7 mouse cellular contexts compared by ENCODE assay signal in genomic region chr12:69582216-69582612, GRCm38 (mm10). TPM values are rescaled to one million over a fixed set of nuclear protein-coding genes. Genes with fewer than 3 reads are reported as not detected.
A peak's percentile ranks its signal among the peaks of the same experiment; 100 is the strongest.
DNase-seq lines count a peak whose midpoint lies in the region; ATAC-seq and TF ChIP-seq lines count a peak whose summit lies in the region.

No protein-coding gene starts in this region.

- peak overlapping the region; percentile 61 for H3K9ac ChIP-seq in lung, postnatal 0 days (replicated peaks; ENCODE audit: low read depth)
- H3K9ac ChIP-seq in embryonic facial prominence, embryonic 13.5 days = peak overlapping the region; percentile 91
- H3K9ac ChIP-seq in intestine, postnatal 0 days (ENCODE audit: low read depth, low read length) = peak overlapping the region; percentile 74
- peak overlapping the region; percentile 71 for H3K9ac ChIP-seq in stomach, embryonic 14.5 days (replicated peaks; ENCODE audit: low read depth, low read length)

- TF ChIP-seq CTCF in lung, postnatal 0 days (IDR thresholded peaks at IDR 0.05) = no peak
- no peak for TF ChIP-seq CTCF in intestine, postnatal 0 days (IDR thresholded peaks at IDR 0.05; ENCODE audit: low read depth)

- H3K9me3 ChIP-seq in lung, postnatal 0 days (ENCODE audit: low read length) = no peaks in the 10 kb centered on the region
- no peaks in the 10 kb centered on the region for H3K9me3 ChIP-seq in embryonic facial prominence, embryonic 13.5 days
- H3K9me3 ChIP-seq in intestine, postnatal 0 days (ENCODE audit: control insufficient read depth) = no peaks in the 10 kb centered on the region
- no peaks in the 10 kb centered on the region for H3K9me3 ChIP-seq in stomach, embryonic 14.5 days (ENCODE audit: control insufficient read depth, low read depth, low read length)

- WGBS in lung, postnatal 0 days = 16% methylated on average over 9 of the region's 9 CpGs
- 22% methylated on average over 9 of the region's 9 CpGs for WGBS in embryonic facial prominence, embryonic 13.5 days
- WGBS in intestine, postnatal 0 days = 16% methylated on average over 9 of the region's 9 CpGs
- 19% methylated on average over 9 of the region's 9 CpGs for WGBS in stomach, embryonic 14.5 days

- ATAC-seq in lung, postnatal 0 days = no peak
- ATAC-seq in embryonic facial prominence, embryonic 13.5 days (ENCODE audit: insufficient number of reproducible peaks, insufficient read depth, low FRiP score, low TSS enrichment, low read depth) = no peak
- ATAC-seq in intestine, postnatal 0 days = no peak
- no peak for ATAC-seq in stomach, embryonic 14.5 days (ENCODE audit: insufficient number of reproducible peaks, insufficient read depth, low FRiP score, low read depth)

- peak overlapping the region; percentile 88 for H3K4me2 ChIP-seq in lung, postnatal 0 days (replicated peaks; ENCODE audit: low read depth, low read length)
- peak overlapping the region; percentile 63 for H3K4me2 ChIP-seq in embryonic facial prominence, embryonic 13.5 days
- H3K4me2 ChIP-seq in intestine, postnatal 0 days (replicated peaks; ENCODE audit: low read depth) = peak overlapping the region; percentile 96
- H3K4me2 ChIP-seq in stomach, embryonic 14.5 days (replicated peaks; ENCODE audit: low read depth, low read length) = peak overlapping the region; percentile 78

- H3K4me1 ChIP-seq in lung, postnatal 0 days (ENCODE audit: insufficient read depth, low read depth, low read length) = no peaks in the 10 kb centered on the region
- peaks cover 11% of the 10 kb centered on the region for H3K4me1 ChIP-seq in embryonic facial prominence, embryonic 13.5 days
- H3K4me1 ChIP-seq in intestine, postnatal 0 days (replicated peaks; ENCODE audit: control insufficient read depth, insufficient read depth, low read length) = no peaks in the 10 kb centered on the region
- 0 out of 2 replicates have a peak, but pooled peaks cover 4% of the 10 kb centered on the region for H3K4me1 ChIP-seq in stomach, embryonic 14.5 days (ENCODE audit: control insufficient read depth, insufficient read depth, low read length)

- H3K27me3 ChIP-seq in lung, postnatal 0 days (replicated peaks; ENCODE audit: insufficient read depth, low read length) = no peaks in the 10 kb centered on the region
- H3K27me3 ChIP-seq in embryonic facial prominence, embryonic 13.5 days = no peaks in the 10 kb centered on the region
- H3K27me3 ChIP-seq in intestine, postnatal 0 days (replicated peaks; ENCODE audit: control insufficient read depth, insufficient read depth, low read length) = no peaks in the 10 kb centered on the region
- no peaks in the 10 kb centered on the region for H3K27me3 ChIP-seq in stomach, embryonic 14.5 days (ENCODE audit: control insufficient read depth, insufficient read depth, low read length)

- H3K27ac ChIP-seq in lung, postnatal 0 days (ENCODE audit: low read length) = no peak overlapping the region
- peak overlapping the region; percentile 85 for H3K27ac ChIP-seq in embryonic facial prominence, embryonic 13.5 days
- 0 out of 2 replicates have a peak overlapping the region, but pooled peaks have one; percentile 47 for H3K27ac ChIP-seq in intestine, postnatal 0 days (ENCODE audit: low read depth, low read length)
- peak overlapping the region; percentile 77 for H3K27ac ChIP-seq in stomach, embryonic 14.5 days (ENCODE audit: low read length)

- H3K4me3 ChIP-seq in lung, postnatal 0 days (ENCODE audit: low read depth, low read length) = peak overlapping the region; percentile 78
- H3K4me3 ChIP-seq in embryonic facial prominence, embryonic 13.5 days = peak overlapping the region; percentile 84
- H3K4me3 ChIP-seq in intestine, postnatal 0 days (ENCODE audit: low read depth, low read length) = peak overlapping the region; percentile 76
- H3K4me3 ChIP-seq in stomach, embryonic 14.5 days (ENCODE audit: low read depth, low read length) = peak overlapping the region; percentile 79

- DNase-seq in lung, postnatal 0 days (ENCODE audit: low spot score) = no peak
- no peak for DNase-seq in lung, postnatal 10 days
- DNase-seq in cerebellum, postnatal 4 days (ENCODE audit: low spot score in 2 of 2) = no peak
- DNase-seq in kidney, adult 9 months = no peak

- TF ChIP-seq EP300 in lung, postnatal 0 days (IDR thresholded peaks at IDR 0.05) = no peak

- peaks cover 14% of the 10 kb centered on the region; the same call in 1 of the 2 replicates for H3K36me3 ChIP-seq in lung, postnatal 0 days (ENCODE audit: insufficient read depth, low read length)
- H3K36me3 ChIP-seq in embryonic facial prominence, embryonic 13.5 days = peaks cover 49% of the 10 kb centered on the region
- peaks cover 34% of the 10 kb centered on the region for H3K36me3 ChIP-seq in intestine, postnatal 0 days (ENCODE audit: control insufficient read depth, insufficient read depth)
- H3K36me3 ChIP-seq in stomach, embryonic 14.5 days (ENCODE audit: control insufficient read depth, insufficient read depth, low read length) = peaks cover 38% of the 10 kb centered on the region

RNA-seq across cellular contexts. Expression of gene Vcpkmt, which starts 0.6 kb away (rescaled TPM):
- polyA plus RNA-seq in lung, postnatal 0 days (2015; fragmentation: Nextera tagmentation; extraction: Ambion mirVana) = 20.6 and 25.6 TPM in 2 replicates
- 30.8 and 36.9 TPM in 2 replicates for polyA plus RNA-seq in embryonic facial prominence, embryonic 13.5 days (2015; fragmentation: Nextera tagmentation; extraction: Ambion mirVana)
- polyA plus RNA-seq in intestine, postnatal 0 days (2015; fragmentation: Nextera tagmentation; extraction: Ambion mirVana) = 17.5 and 19.4 TPM in 2 replicates
- 20.7 and 22.6 TPM in 2 replicates for polyA plus RNA-seq in stomach, embryonic 14.5 days (2014; fragmentation: Nextera tagmentation; extraction: Ambion mirVana)
